Mouse (Mus musculus) liver, postnatal 0 days (tissue): ENCODE results near the gene Eef1e1.

Experiments
- CTCF ChIP-seq: sonication (generic); IDR thresholded peaks from 2 replicates; pipeline ENCODE4 v1.5.1; 2016; ENCODE audit warnings: antibody characterized with exemption, low read depth
- EP300 ChIP-seq: IDR thresholded peaks from 2 replicates; pipeline ENCODE4 v1.6.1; 2016; ENCODE audit warnings: antibody characterized with exemption, low read depth, mild to moderate bottlenecking

DNA sequence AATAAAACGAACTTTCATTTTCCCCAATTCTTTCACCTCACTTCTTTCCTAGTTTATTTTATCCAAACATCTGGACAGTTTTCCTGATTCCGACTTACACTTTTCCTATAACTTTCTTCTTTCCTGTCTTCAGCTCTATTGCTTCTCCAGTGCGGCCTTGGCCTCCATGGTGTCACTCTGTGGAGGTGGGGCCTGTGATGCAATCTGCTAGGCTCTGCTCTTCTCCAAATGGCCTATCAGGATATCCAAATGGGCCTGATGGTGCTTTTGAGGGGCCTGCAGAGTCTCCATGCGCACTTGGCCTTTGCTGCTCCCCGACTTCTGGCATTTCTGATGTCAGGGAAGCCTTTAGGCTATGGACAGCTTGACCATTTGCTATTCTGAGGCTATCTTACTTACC lies 35.6 kb downstream of the Eef1e1 start:
- no peak for TF ChIP-seq EP300
- no peak for TF ChIP-seq CTCF
